Mouse (Mus musculus): ENCODE data around the gene Cemip.

Cemip gene

DNA sequence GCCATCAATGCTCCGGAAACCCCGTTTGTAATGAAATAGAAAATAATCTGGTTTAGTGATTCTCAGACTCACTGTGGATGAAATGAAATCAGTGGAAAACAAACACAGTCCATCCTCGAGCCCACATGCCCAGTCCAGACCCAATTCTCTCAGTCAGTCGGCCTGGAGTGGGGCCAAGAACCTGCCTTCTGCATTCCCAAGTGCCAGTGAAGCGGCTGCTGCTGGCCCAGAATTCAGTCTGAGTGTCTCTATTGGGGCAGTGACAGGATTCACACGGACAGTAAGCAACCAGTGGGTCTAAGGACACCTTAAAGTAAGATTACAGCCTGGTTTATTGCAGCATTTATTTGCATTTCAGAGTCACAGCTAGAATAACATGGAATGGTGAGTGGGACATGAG is 10.2 kb upstream of the Cemip start:
- no peak for DNase-seq (ENCODE audit: low read depth)

DNA sequence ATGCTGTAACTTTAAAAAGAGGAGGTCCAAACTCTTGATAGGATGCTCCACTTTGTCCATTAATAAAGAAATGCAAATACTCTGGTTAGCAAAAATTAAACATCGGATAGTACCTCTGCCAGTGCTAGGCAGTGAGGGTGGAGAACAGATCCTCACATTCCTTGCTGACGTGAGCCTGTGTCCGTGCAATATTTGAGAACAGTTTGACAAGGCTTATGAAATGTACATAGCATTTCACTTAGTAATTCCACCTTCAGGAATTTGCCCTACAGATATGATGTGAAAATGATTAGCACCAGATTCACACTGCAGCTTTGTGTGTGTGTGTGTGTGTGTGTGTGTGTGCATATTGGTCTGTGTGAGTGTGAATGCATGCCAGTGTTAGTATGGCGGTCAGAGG is 4.5 kb upstream of the Cemip start:
- peak; percentile 57 for DNase-seq (ENCODE audit: low read depth)

DNA sequence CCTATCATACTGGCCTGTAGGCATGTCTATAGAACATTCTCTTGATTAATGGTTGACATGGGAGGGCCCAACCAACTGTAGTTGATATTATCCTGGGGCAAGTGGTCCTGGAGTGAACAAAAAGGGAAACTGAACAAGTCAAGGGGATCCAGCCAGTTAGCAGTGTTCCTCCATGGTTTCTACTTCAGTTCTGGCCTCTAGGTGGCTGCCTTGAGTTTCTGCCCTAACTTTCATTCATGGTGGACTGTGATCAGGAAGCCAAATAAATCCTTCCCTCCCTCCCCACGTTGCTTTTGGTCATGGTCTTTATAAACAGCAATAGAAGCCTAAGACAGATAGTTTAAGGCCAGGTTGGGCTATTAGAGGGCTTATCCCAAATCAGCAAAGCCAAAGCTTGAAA is 3.5 kb upstream of the Cemip start:
- DNase-seq (ENCODE audit: low read depth): no peak

DNA sequence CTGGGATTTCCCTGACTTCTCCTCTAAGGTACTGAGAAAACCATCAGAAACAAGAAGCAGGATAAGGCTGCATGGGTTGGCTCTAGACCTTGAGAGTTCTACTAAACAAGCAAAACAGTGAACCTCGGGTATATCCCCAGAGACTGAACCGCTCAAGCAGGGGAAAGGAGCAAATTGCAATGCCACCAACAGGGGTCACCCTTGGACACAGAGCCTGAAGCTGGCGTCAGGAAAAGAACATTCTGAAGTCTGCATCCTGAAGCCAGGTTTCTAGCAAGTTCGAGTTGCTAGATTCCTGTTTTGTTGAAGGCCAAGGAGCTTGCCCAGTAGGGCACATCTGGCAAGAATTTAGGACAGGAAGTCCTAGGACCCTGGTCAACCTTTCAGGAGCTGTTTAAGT is 2.7 kb upstream of the Cemip start:
- DNase-seq (ENCODE audit: low read depth): peak; percentile 90

DNA sequence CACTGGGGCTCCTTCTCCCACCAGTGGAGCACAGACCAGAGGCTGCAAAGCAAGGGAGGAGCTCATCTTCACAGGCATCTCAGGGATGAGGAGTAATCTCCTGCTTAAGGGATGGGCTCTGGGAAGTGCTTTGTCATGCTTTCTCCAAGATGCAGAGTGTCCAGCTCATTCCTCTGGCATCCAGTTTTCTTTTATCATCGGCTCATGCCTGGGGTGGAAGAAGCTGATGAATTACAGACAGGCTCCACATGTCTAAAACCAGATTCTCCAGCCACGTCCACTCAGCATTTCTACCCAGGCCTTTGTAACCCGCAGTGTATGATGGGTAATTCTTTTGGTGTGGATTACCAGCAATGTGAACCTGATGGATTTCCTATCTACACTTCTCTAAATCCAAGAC is 1.9 kb upstream of the Cemip start:
- DNase-seq (ENCODE audit: low read depth): peak; percentile 85

DNA sequence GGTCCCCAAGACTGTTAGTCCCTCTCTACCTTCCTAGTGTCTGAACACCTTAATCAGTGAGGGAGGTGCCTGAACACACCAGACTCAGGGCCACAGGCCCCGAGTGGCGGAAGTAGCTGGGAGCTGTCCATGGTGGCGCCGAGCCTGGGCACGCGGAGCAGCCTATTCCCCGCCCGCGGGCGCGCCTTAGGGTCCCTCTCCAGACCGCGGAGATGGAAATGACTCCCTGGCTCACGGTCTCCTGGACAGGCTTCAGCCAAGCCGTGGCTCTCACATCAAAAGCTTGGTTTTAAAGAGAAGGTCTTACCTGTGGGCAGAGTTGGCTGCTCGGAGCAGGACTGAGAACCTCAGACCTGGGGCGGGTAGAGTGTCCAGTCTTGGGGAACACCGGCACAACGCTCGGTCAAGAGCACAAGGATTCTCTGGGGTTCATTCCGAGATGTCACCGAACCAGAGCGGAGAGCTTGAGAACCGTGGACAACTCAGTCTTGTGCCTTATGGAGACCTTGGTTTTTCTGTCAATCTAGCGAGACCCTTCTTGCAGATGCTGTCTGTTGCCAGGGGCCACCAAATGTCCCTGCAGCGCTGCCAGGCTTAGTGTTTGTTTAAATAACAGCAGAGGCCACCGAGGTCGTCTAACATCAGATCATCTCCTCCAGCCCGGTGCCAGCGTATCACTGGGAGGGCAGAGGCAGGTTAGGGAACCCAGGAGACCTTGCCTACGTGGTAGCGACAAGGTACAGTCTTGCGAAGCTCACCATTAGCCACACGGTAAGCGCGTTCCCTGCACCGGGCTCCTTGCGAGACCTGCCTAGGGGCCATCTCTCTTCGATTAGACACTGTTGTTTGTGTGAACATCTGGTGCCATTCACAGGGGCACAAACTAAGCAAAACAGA is 1.0 kb downstream of the Cemip start:
- peak; percentile 86 for DNase-seq (ENCODE audit: low read depth)

DNA sequence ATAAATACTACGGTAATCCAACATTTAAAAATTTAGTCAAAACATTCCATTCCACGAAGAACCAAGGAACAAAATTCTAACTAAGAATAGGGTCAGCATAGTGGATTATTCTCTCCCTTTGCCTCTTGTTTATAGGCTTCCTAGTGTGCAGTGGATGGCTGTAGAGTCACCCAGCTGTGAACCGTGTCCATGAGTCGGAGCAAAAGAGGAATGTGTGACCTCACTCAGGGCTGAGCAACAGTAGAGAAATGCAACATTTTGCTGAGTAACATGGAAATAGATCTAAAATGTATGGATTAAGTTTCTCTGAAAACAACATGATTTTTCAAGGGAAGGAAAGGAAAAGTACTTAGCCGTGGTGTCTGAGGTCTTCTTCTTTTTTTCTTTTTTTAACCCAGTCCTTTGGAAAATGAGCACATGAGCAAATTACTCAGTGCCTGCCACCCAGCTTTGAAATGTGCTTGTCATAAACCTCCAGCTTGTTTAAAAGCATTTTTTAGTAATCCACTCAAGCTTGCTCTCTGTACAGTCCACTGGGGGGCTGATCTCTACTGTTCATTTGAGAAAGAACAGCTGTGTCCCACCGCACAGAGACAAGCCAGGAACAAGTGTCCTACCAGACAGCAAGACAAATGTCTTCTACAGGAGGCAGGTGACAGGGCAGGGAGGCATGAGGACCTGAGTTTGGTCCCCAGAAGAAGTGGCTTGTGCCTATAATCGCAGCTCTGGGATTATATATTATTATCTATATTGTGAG is 8.9 kb downstream of the Cemip start:
- DNase-seq (ENCODE audit: low read depth): peak; percentile 74

DNA sequence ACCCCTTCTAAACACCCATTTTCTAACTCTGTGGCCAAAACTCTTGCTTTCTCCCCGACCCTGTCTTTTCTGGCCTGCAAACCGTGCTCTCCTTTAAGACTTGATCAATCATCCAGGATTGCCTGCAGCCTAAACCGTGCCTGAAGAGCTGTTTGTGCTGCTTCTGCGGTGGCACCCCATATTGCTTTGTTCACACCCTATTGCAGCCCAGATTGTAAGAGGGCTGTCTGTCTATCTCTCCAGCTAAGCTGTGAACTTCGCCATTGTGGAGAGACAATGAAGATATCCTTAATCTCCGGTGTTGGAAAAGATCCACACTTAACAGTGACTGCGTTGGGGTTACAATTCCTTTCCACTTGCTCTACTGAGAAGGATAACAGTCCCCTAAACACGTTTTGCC is 12.0 kb downstream of the Cemip start:
- no peak for DNase-seq (ENCODE audit: low read depth)

DNA sequence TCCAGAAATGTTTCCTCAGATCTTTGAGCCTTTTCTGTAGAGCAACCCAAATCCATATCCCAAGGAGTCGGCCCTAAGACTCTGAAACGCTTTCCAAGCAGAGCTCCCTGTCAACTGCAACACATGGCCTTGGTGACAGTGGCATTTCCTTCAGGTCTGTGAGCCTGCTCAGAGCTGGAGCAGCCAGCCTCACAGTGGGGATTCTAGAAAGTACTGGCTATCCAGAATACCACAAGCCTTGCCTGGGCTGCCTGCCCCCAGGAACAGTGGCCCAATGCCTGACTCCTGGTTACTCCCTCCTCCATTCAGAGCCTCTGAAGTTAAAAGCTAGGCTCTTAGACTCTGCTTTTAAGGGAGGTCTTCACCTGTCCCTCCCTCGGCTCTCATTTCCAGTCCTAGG is 12.4 kb downstream of the Cemip start:
- DNase-seq (ENCODE audit: low read depth): no peak

DNA sequence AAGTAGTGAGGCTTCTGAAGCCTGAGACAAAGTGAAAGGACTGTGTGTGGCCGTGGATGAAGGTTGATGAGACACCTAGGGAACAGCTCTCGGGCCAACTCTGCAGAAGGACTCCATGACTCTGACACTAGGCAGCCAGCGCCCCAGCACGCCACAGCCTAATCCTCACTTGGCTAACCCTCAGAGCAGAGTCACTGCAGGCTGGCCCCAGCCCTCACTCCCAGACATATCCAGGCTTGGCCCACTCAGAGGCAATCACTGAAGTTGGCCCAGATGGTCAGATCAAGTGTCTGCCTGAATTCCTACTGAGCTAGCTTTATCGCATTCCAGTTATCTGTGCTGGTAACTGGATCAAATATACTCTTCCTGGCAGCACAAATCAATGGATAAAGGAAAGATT is 17.4 kb downstream of the Cemip start:
- no peak for DNase-seq (ENCODE audit: low read depth)

DNA sequence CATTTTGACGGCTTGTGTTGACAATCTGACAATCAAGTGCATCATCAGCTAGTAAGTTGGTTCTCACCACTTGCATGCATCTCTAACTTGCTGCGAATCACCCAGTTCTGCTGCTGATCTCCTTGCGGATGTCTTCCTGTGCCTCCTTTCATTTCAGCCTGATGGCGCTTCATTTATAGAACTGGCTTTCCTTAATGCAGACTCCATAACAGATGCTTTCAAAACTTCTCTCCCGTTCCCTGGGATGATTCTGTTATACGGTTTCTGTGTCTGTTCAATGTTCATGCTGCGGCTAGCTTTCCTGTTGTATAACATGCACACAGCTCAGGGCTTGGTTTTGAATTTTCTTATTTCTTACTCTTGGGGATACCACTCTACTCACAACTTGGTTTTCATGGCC is 26.5 kb downstream of the Cemip start:
- no peak for DNase-seq (ENCODE audit: low read depth)

DNA sequence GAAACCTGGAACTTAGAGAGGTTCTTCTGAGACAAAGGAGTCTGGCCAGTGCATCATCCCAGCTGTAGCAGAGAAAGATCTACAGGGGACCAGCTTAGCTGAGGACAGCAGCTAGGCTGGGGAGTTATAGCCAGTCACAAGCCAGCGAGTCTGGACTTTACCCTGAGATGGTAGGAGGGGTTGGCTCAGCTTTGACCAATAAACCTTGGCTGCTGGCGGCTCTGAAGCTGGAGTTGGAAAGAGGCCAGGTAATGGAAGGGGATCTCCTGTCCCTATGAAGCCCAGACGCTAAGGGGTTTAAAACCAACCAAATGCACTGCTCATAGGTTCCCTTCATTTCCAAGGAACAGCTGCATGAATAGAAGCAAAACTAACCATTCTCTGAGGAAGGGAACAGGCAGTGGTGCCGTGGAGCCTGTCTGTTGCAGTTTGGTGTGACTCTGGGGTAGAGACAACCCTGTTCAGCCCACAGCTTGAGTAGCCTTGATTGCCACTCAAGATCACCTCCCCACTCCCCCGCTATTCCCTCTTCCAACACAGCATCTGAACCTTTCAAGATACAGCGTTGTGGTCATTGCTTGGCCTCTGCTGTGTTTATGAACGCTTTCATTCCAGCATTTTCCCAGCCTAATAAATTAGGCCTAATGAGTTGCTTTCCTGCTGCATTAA is 30.2 kb downstream of the Cemip start:
- no peak for DNase-seq (ENCODE audit: low read depth)

DNA sequence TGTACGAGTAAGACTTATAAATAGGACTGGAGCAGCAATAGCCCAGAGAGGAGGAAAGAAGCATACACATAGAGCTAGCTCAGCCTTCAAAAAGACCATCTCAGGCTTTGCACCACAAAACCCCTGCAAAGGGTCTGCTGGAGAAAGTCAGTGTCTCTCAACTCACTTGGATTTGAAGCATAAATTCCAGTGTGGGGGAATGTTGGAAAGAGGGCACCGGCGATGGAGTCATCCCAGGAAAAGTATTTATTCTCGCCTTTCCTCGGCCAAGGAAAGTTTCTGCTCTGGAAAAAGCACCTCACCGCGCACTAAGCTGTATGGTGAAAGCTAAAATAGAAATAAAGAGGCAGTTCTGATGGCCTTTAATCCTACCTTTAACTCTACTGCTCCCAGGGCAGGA is 32.4 kb downstream of the Cemip start:
- no peak for DNase-seq (ENCODE audit: low read depth)

DNA sequence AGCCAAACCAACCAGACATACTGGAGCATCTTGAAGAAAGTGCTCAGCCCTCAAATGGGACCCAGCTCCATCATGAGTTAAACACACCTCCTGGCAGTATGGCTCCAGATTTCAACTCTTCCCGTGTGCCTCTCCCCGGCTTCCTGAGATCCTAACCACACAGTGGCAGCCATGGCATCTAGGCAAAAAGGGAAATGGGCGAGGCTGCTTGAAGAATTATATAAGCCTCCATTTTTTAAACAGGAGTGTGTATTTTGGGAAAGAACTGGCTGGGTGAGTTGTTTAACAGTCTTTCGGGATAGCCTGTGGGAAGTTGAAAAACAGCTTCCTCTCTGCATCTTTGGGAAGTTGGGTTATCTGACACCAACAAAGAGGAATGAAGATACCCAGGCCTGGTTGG is 34.9 kb downstream of the Cemip start:
- no peak for DNase-seq (ENCODE audit: low read depth)

DNA sequence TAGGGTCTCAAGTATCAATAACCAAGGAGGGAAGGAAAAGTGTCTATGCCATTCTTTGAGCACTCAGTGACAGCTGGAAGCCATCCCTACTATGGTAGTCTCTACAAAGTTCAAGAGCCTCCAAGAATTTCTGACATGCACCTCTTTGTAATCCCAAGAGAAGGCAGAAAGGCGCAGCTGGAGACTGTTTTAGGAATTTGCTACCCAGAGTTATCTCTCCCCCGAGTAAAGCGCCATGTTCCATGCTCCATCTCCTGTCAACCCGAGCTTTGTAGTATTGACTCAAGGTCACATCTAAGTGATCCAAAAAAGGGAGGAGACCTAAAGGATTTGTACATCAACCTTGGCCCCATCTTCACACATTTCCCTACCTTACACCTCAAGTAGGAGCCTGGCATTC is 40.8 kb downstream of the Cemip start:
- no peak for DNase-seq (ENCODE audit: low read depth)

DNA sequence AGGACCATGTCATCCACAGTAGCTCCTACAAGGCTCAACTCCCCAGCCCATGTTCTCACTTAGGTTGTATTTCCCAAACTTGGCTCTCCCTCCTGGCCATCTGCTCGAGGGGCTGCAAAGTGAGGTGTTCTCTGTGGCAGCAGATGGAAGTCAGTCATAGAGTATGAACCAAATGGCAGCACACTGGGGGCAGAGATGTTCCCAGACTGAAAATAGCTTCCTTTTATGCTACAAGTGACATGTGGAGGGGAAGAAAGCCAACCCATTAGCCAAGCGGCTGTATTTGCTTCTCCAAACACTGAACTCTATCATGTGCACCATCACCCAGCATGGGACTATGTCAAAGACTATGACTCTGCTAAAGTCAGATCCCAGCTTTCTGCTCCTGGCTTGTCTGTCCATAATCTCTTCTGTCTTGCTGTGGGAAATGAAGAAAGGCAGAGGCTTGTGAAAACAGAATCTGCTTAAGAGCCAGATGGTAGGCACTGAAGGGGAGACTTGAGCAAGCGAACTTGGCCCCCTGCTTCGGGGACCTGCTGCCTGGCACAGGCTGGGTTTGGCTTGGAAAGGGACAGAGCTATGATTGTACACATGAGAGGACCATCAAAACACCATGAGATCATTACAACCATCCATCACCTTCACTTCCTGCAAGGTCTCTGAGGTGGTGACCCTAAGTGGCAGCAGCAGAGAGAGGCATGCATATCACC is 41.6 kb downstream of the Cemip start:
- DNase-seq (ENCODE audit: low read depth): no peak

DNA sequence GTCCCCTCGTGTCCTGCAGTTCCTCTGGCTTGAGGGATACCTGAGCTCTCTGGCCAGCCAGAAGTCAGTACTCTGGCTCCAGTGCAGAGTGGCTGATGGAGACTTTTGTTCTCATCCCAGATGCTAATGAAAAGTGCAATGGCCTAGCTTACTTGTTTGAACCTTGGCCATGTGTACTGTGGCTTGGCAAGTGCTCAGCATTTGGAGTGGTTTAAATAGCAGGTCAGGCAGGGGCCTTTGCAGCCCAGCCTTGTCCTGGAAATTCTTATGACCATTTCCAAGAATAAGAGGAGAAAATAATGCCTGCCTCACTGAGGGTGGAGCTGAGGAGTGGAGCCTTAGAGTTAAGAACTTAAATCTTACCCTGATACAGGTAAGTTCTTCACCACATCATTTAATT is 43.6 kb downstream of the Cemip start:
- peak; percentile 70 for DNase-seq (ENCODE audit: low read depth)

DNA sequence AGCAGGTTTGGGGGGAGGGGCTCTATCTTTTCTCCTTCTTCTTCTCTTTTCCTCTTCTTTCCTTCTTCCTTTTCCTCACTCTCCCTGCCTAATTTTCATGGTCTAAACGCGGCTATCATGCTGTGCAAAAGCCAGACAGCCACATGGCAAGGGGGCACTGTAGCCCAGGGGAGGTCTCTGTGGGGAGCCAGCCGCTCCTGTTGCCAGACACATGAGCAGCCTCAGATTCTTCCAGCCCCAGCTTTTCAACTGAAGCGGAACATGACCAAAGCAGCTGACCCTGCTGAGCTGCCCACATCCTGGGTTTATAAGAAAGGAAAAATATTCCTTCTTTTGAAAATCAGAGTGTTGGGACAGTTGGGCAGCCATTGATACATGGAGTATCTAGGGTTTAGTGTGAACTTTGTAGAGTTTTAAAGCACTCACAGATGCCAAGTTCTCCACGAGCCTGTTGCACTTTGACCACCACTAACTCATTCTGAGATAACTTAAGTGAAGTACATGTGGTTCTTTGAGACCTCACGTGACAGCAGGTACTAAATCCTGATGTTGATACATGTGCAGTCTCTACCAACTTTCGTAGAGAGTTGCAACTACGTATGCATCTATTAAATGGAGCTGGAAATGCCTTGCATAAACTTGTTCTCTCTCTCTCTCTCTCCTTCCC is 46.3 kb downstream of the Cemip start:
- no peak for DNase-seq (ENCODE audit: low read depth)

DNA sequence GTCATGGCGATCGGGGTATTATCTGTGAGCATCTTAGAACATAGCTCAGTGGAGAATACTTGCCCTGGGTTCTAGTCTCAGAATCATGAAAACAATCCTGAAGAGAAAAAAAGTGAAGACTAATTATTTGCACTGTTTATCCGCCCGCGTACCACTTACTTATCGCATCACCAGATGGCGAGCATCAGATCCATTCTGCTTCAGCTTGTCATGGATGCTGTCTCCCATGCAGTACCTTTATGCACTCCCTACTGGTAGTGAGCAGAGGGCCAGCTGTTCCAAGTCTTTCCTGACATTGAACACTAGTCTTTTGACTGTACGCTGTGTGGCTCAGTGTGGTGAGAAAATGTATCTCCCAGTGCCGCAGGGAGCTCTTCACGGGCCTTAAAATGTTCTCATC is 47.7 kb downstream of the Cemip start:
- no peak for DNase-seq (ENCODE audit: low read depth)

DNA sequence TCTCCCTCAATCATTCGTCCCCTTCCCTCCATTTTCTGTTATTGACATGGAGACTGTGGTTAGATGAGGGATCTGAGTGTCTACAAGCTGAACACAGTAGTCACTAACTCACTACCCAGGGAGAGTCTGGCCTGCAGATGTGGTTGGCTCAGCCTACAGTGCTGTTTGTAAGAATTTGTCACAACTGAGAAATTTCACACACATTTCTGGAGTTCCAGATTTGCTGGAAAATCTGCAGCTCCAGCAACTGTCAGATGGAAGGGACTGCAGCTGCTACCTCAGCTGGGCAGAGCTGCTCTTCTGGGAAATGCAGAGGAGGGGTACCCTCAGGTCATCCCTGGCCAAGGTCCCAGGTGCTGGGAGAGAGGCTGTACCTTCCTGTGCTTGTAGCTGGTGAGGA is 53.5 kb downstream of the Cemip start:
- DNase-seq (ENCODE audit: low read depth): no peak

DNA sequence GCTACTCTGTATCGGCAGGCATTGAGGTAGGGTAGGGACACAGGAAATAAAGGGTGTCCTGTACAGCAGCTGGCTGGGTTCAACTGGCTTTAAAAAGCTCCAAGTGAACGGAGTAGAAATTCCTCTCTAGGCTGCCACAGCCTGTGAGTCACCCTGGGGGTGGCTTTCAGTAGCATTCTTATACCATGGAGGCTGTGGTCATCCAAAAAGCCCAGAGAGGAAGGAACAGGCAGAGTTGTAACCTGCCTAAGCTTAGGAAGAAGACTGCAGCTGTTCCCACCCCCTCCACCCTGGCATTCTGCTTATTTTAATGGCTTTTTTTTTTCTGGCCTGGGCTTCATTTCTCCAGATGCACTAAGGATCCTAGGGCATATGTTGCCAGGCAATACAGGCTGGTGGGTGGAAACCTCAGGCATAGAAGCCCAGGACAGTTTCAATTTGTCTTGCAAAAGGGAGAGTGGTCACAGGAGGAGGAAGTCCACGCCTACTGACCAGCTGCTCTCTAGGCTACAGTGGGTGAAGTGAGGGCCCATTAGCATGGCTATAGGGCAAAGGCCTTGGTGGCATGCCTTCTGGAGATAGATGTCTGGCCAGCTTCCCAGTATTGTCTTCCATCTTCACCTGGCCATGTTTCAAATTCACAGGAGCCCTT is 57.1 kb downstream of the Cemip start:
- DNase-seq (ENCODE audit: low read depth): peak; percentile 76

Measured in NIH3T3 (cell line).